Mouse (Mus musculus): ENCODE data around the gene Rnase12. TPM values are rescaled to one million over a fixed set of nuclear protein-coding genes. Genes with fewer than 3 reads are reported as not detected.

Gene Rnase12
- polyA plus RNA-seq, 1 experiment: not detected

DNA sequence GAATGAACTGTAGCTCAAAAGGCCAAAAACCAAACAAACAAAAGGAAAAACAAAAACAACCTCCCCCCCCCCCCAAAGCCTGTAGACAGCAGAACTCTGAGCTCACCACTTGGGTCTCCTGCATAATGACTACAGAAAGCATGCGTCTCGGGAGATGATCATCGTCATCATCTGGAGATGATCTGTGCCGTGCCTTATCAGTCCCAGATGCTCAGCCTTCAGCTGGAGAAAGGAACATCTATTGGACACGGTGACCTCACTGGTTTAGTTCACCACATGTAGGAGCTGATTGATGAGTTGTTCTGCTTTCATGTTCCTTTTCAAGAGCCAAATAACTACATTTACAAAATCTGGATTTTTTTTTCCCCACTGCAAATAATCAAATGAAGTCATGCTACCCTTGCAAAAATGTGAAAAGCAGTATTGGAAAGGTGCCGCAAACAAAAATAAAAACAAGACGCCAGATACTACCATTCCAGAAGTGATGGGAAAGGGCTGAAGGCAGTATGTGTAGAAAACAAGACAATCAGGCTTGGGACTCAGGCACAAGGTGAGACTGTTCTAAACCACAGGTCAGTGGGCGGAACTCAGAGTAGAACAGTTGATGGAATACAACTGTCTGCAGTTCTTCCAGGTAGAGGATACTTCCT is 50.2 kb downstream of the Rnase12 start, which contains the start of gene Rnase10:
Gene Rnase10, plus strand, starts transcription at position 600 of the 650 bp plus-strand sequence.
- Histone ChIP-seq H3K4me1 (0 out of 2 replicates have a peak, but pooled peaks cover 3% of the 10 kb centered on the region), H3K4me3 (replicated peaks) (no peak within 1 kb of the TSS), H3K36me3 (replicated peaks; ENCODE audit: low read length) (no peaks in the 10 kb centered on the region), H3K27me3 (replicated peaks) (no peaks in the 10 kb centered on the region), H3K9me3 (peaks cover 10% of the 10 kb centered on the region)
- no peak for TF ChIP-seq GATA1 (IDR thresholded peaks at IDR 0.05; ENCODE audit: borderline replicate concordance, low read length)
- TF ChIP-seq FLI1 (IDR thresholded peaks at IDR 0.05; ENCODE audit: low read length): no peak

Other genes starting within 250 kb of the Rnase12 start
- not detected in 2 replicates for gene Ccnb1ip1, start 249.9 kb downstream of the Rnase12 start, polyA plus RNA-seq (2012; ENCODE audit: insufficient read depth, low replicate concordance)
- 3.0 TPM in 1 of 2 replicates, not detected in the other for gene Parp2, start 249.8 kb downstream of the Rnase12 start, polyA plus RNA-seq (2012; ENCODE audit: insufficient read depth, low replicate concordance)
- gene Tep1, start 187.1 kb downstream of the Rnase12 start, polyA plus RNA-seq (2012; ENCODE audit: insufficient read depth, low replicate concordance): 4.3 TPM in 1 of 2 replicates, not detected in the other
- 0.08 and 0.39 TPM in 2 replicates for gene Klhl33, start 160.2 kb downstream of the Rnase12 start, polyA plus RNA-seq (2012; ENCODE audit: insufficient read depth, low replicate concordance)
- gene Osgep, start 132.8 kb downstream of the Rnase12 start, polyA plus RNA-seq (2012; ENCODE audit: insufficient read depth, low replicate concordance): 14.5 and 15.9 TPM in 2 replicates
- gene Apex1, start 132.7 kb downstream of the Rnase12 start, polyA plus RNA-seq (2012; ENCODE audit: insufficient read depth, low replicate concordance): 13.9 and 87.6 TPM in 2 replicates
- 82.0 and 93.0 TPM in 2 replicates for gene Pip4p1, start 126.8 kb downstream of the Rnase12 start, polyA plus RNA-seq (2012; ENCODE audit: insufficient read depth, low replicate concordance)
- 1.4 TPM in 1 of 2 replicates, not detected in the other for gene Pnp, start 126.6 kb downstream of the Rnase12 start, polyA plus RNA-seq (2012; ENCODE audit: insufficient read depth, low replicate concordance)
- 1.00 TPM in 1 of 2 replicates, not detected in the other for gene Gm49342, start 113.1 kb downstream of the Rnase12 start, polyA plus RNA-seq (2012; ENCODE audit: insufficient read depth, low replicate concordance)
- not detected in 2 replicates for gene Pnp2, start 101.7 kb downstream of the Rnase12 start, polyA plus RNA-seq (2012; ENCODE audit: insufficient read depth, low replicate concordance)
- gene Rnase10, start 49.9 kb downstream of the Rnase12 start, polyA plus RNA-seq (2012; ENCODE audit: insufficient read depth, low replicate concordance): not detected in 2 replicates
- not detected in 2 replicates for gene Rnase9, start 15.8 kb downstream of the Rnase12 start, polyA plus RNA-seq (2012; ENCODE audit: insufficient read depth, low replicate concordance)
- not detected in 2 replicates for gene Rnase11, start 7.5 kb downstream of the Rnase12 start, polyA plus RNA-seq (2012; ENCODE audit: insufficient read depth, low replicate concordance)
- gene Olfr750, start 16.8 kb upstream of the Rnase12 start, polyA plus RNA-seq (2012; ENCODE audit: insufficient read depth, low replicate concordance): not detected in 2 replicates
- gene Rnase4, start 33.4 kb upstream of the Rnase12 start, polyA plus RNA-seq (2012; ENCODE audit: insufficient read depth, low replicate concordance): 1.6 TPM in 1 of 2 replicates, not detected in the other
- not detected in 2 replicates for gene Ang, start 33.5 kb upstream of the Rnase12 start, polyA plus RNA-seq (2012; ENCODE audit: insufficient read depth, low replicate concordance)
- not detected in 2 replicates for gene Eddm3b, start 56.8 kb upstream of the Rnase12 start, polyA plus RNA-seq (2012; ENCODE audit: insufficient read depth, low replicate concordance)
- 0.23 TPM in 1 of 2 replicates, not detected in the other for gene Rnase6, start 66.2 kb upstream of the Rnase12 start, polyA plus RNA-seq (2012; ENCODE audit: insufficient read depth, low replicate concordance)
- not detected in 2 replicates for gene Rnase1, start 89.1 kb upstream of the Rnase12 start, polyA plus RNA-seq (2012; ENCODE audit: insufficient read depth, low replicate concordance)
- not detected in 2 replicates for gene Rnase2b, start 104.6 kb upstream of the Rnase12 start, polyA plus RNA-seq (2012; ENCODE audit: insufficient read depth, low replicate concordance)
- not detected in 2 replicates for gene Ang2, start 141.5 kb upstream of the Rnase12 start, polyA plus RNA-seq (2012; ENCODE audit: insufficient read depth, low replicate concordance)
- not detected in 2 replicates for gene Ear14, start 145.7 kb upstream of the Rnase12 start, polyA plus RNA-seq (2012; ENCODE audit: insufficient read depth, low replicate concordance)
- not detected in 2 replicates for gene Rnase2a, start 198.5 kb upstream of the Rnase12 start, polyA plus RNA-seq (2012; ENCODE audit: insufficient read depth, low replicate concordance)